Mouse (Mus musculus): ENCODE data around the gene Smim7. TPM values are rescaled to one million over a fixed set of nuclear protein-coding genes. Genes with fewer than 3 reads are reported as not detected.

Gene Smim7
- polyA plus RNA-seq (2015; fragmentation: Illumina TruSeq; extraction: RNeasy Lipid Tissue Mini Kit (QIAGEN cat#74804); ENCODE audit: insufficient read depth, low read depth, low replicate concordance): 18.3 TPM

GRCm38 (mm10) chr8:72570633-72571610, at the start of gene Smim7:
Smim7 (minus strand) TSS chr8:72571088.

GRCm38 (mm10) chr8:72571611-72572473, 954 bp upstream of the Smim7 start, which contains the start of gene Tmem38a:
Tmem38a (plus strand) TSS chr8:72572055.

GRCm38 (mm10) chr8:72547802-72548643, 22.9 kb downstream of the Smim7 start, which contains the start of gene Med26:
Med26 (minus strand) TSS chr8:72548270.

Other genes starting within 250 kb of the Smim7 start
- gene Eps15l1, start 149.6 kb downstream of the Smim7 start, polyA plus RNA-seq (2015; fragmentation: Illumina TruSeq; extraction: RNeasy Lipid Tissue Mini Kit (QIAGEN cat#74804); ENCODE audit: insufficient read depth, low read depth, low replicate concordance): 18.4 TPM
- not detected for gene Calr3, start 127.2 kb downstream of the Smim7 start, polyA plus RNA-seq (2015; fragmentation: Illumina TruSeq; extraction: RNeasy Lipid Tissue Mini Kit (QIAGEN cat#74804); ENCODE audit: insufficient read depth, low read depth, low replicate concordance)
- gene 1700030K09Rik, start 127.2 kb downstream of the Smim7 start, polyA plus RNA-seq (2015; fragmentation: Illumina TruSeq; extraction: RNeasy Lipid Tissue Mini Kit (QIAGEN cat#74804); ENCODE audit: insufficient read depth, low read depth, low replicate concordance): 3.2 TPM
- gene Cherp, start 95.9 kb downstream of the Smim7 start, polyA plus RNA-seq (2015; fragmentation: Illumina TruSeq; extraction: RNeasy Lipid Tissue Mini Kit (QIAGEN cat#74804); ENCODE audit: insufficient read depth, low read depth, low replicate concordance): 13.3 TPM
- 5.9 TPM for gene Slc35e1, start 78.5 kb downstream of the Smim7 start, polyA plus RNA-seq (2015; fragmentation: Illumina TruSeq; extraction: RNeasy Lipid Tissue Mini Kit (QIAGEN cat#74804); ENCODE audit: insufficient read depth, low read depth, low replicate concordance)
- gene Med26, start 22.8 kb downstream of the Smim7 start, polyA plus RNA-seq (2015; fragmentation: Illumina TruSeq; extraction: RNeasy Lipid Tissue Mini Kit (QIAGEN cat#74804); ENCODE audit: insufficient read depth, low read depth, low replicate concordance): 1.6 TPM
- gene Tmem38a, start 967 bp upstream of the Smim7 start, polyA plus RNA-seq (2015; fragmentation: Illumina TruSeq; extraction: RNeasy Lipid Tissue Mini Kit (QIAGEN cat#74804); ENCODE audit: insufficient read depth, low read depth, low replicate concordance): 6.5 TPM
- not detected for gene Nwd1, start 75.6 kb upstream of the Smim7 start, polyA plus RNA-seq (2015; fragmentation: Illumina TruSeq; extraction: RNeasy Lipid Tissue Mini Kit (QIAGEN cat#74804); ENCODE audit: insufficient read depth, low read depth, low replicate concordance)
- gene Sin3b, start 152.2 kb upstream of the Smim7 start, polyA plus RNA-seq (2015; fragmentation: Illumina TruSeq; extraction: RNeasy Lipid Tissue Mini Kit (QIAGEN cat#74804); ENCODE audit: insufficient read depth, low read depth, low replicate concordance): 17.4 TPM
- 0.94 TPM for gene F2rl3, start 190.8 kb upstream of the Smim7 start, polyA plus RNA-seq (2015; fragmentation: Illumina TruSeq; extraction: RNeasy Lipid Tissue Mini Kit (QIAGEN cat#74804); ENCODE audit: insufficient read depth, low read depth, low replicate concordance)